Mouse (Mus musculus) spleen, adult 2 months (tissue): ENCODE data around the gene Tbx19.

Experiments
- CTCF ChIP-seq: fragments of 200-500 bp; IDR thresholded peaks from 2 replicates; pipeline ENCODE4 v1.5.1; 2011; ENCODE audit warnings: mild to moderate bottlenecking, inconsistent platforms; ENCODE audit not compliant: insufficient read depth, insufficient read length, insufficient replicate concordance; ENCODE audit errors: extremely low read depth
- POLR2A ChIP-seq: fragments of 200-500 bp; IDR thresholded peaks from 2 replicates; pipeline ENCODE4 v1.6.1; 2011; ENCODE audit warnings: low read depth, low read length, inconsistent platforms

GRCm38 (mm10) chr1:165158841-165159240 lies 1.7 kb downstream of the Tbx19 start:
- TF ChIP-seq CTCF (no peak), POLR2A (no peak)
